8 mouse cellular contexts compared by ENCODE assay signal in the genomic region with DNA sequence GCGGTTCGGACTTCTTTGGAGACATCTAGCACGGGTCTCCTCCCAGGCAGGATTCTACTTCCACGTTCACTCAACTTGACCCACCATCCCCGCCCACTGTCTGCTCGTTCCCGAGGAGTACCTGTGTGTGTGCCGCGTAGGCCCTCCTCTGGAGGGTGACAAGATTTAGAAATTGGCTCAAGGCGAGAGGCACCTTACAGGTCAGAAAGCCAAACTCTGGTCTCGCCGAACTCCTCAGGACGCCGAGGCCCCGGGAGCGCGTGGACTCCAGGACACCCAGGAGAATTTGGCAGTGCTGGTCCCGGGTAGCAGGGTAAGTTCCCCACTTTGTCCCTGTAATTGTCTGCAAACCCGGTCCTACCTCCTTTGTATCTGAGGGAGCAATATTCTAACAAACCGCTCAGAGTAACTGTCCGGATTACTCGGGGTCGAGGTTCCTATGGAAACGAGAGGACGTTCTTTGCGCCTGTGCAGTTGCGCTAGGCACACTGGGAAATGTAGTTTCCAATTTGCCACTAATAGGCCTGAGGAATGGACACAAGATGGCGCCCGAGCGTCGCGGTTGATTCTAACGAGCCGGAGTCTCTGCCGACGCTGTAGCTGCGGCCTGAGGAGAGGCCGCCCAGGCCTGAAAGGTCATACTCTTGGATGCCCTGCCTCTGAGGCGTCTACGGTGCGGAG. TPM values are rescaled to one million over a fixed set of nuclear protein-coding genes. Genes with fewer than 3 reads are reported as not detected.
DNase-seq lines count a peak whose midpoint lies in the region; ATAC-seq lines count a peak whose summit lies in the region.

No protein-coding gene starts in this region.

- H3K36me3 ChIP-seq in hindbrain, embryonic 13.5 days = no peaks in the 10 kb centered on the region

- under 1% methylated on average over 41 of the region's 41 CpGs for WGBS in hindbrain, embryonic 13.5 days

- peak; percentile 99 for DNase-seq in NIH3T3 (ENCODE audit: low read depth)
- DNase-seq in cerebellum, postnatal 10 days = peak; percentile 96 to 97
- peak; percentile 86 to 90 for DNase-seq in frontal cortex, postnatal 14 days (ENCODE audit: low spot score in 2 of 2)
- DNase-seq in layer of hippocampus, postnatal 25 days (ENCODE audit: extremely low spot score in 1 of 2, low spot score in 1 of 2) = peak; percentile 89 to 95
- peak; percentile 95 for DNase-seq in lung, postnatal 25 days (ENCODE audit: low spot score)
- DNase-seq in retina, embryonic 14.5 days (ENCODE audit: low spot score) = peak; percentile 100
- peak; percentile 95 for DNase-seq in thymus, postnatal 4 days

- H3K27ac ChIP-seq in hindbrain, embryonic 13.5 days = 0 out of 2 replicates have a peak overlapping the region, but pooled peaks have one; percentile 35

- ATAC-seq in hindbrain, embryonic 13.5 days (ENCODE audit: low FRiP score) = peak; percentile 90

- peaks cover 11% of the 10 kb centered on the region for H3K4me1 ChIP-seq in hindbrain, embryonic 13.5 days (replicated peaks)

- H3K9ac ChIP-seq in hindbrain, embryonic 13.5 days = peak overlapping the region; percentile 71

- H3K27me3 ChIP-seq in hindbrain, embryonic 13.5 days = no peaks in the 10 kb centered on the region

- peak overlapping the region; percentile 56 for H3K4me3 ChIP-seq in hindbrain, embryonic 13.5 days

- peak overlapping the region; percentile 90 for H3K4me2 ChIP-seq in hindbrain, embryonic 13.5 days

- H3K9me3 ChIP-seq in hindbrain, embryonic 13.5 days = no peaks in the 10 kb centered on the region

RNA-seq across cellular contexts. Expression of a gene that starts 11.6 kb away (rescaled TPM):
- 10.4 and 10.6 TPM in 2 replicates for polyA plus RNA-seq in hindbrain, embryonic 13.5 days (2015; fragmentation: Nextera tagmentation; extraction: Ambion mirVana)
- 10 to 100 TPM; 45.4 to 48.5 TPM for total RNA-seq in layer of hippocampus, postnatal 25 days (2021)

RNA-seq across cellular contexts. Expression of a gene that starts 25.6 kb away (rescaled TPM):
- polyA plus RNA-seq in hindbrain, embryonic 13.5 days (2015; fragmentation: Nextera tagmentation; extraction: Ambion mirVana) = 29.9 and 33.1 TPM in 2 replicates
- 10 to 100 TPM; 59.6 to 66.3 TPM for total RNA-seq in layer of hippocampus, postnatal 25 days (2021)

RNA-seq across cellular contexts. Expression of a gene that starts 25.7 kb away (rescaled TPM):
- 19.7 and 20.2 TPM in 2 replicates for polyA plus RNA-seq in hindbrain, embryonic 13.5 days (2015; fragmentation: Nextera tagmentation; extraction: Ambion mirVana)
- total RNA-seq in layer of hippocampus, postnatal 25 days (2021) = 10 to 100 TPM; 15.1 to 17.5 TPM

RNA-seq across cellular contexts. Expression of a gene that starts 43.2 kb away (rescaled TPM):
- not detected in 2 replicates for polyA plus RNA-seq in hindbrain, embryonic 13.5 days (2015; fragmentation: Nextera tagmentation; extraction: Ambion mirVana)
- not detected for total RNA-seq in layer of hippocampus, postnatal 25 days (2021)

RNA-seq across cellular contexts. Expression of a gene that starts 43.3 kb away (rescaled TPM):
- polyA plus RNA-seq in hindbrain, embryonic 13.5 days (2015; fragmentation: Nextera tagmentation; extraction: Ambion mirVana) = 0.58 and 1.0 TPM in 2 replicates
- under 1 TPM; 0.27 to 0.61 TPM for total RNA-seq in layer of hippocampus, postnatal 25 days (2021)

Comparison
In these comparisons a context has a peak if more than half of its experiments do, and no peak if none do; other contexts are left out.
1. Peak in every context shown above with its lines: DNase-seq, ATAC-seq, H3K4me3 ChIP-seq and H3K27ac ChIP-seq.